Mouse (Mus musculus): ENCODE data around the gene Ubqln4. TPM values are rescaled to one million over a fixed set of nuclear protein-coding genes. Genes with fewer than 3 reads are reported as not detected.
A peak's percentile ranks its signal among the peaks of the same experiment; 100 is the strongest.

The Ubqln4 gene
- polyA plus RNA-seq, 1 experiment from 2014 or later = 73.4 TPM

DNA sequence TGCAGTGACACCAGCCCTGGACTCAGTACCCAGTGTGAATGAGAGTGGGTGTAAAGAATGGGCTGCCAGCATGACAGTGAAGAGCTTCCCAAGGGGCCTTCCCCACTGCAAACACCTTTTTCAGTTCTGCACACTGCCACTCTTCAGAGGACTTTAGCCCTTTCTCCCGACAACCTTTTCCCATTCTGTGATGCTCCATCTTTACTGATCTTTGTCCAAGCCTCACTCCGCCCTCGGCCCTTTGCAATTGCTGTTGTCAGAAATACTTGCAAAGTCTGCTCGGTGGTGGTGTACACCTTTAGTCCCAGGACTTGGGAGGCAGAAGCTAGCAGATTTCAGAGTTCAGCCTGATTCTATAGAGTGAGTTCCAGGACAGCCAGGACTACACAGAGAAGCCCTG lies 2.0 kb upstream of the Ubqln4 start:
- Histone ChIP-seq H3K36me3 (replicated peaks) (peaks cover 32% of the 10 kb centered on the region), H3K4me3 (peak overlapping the region; percentile 70), H3K27me3 (ENCODE audit: poor library complexity, severe bottlenecking) (no peaks in the 10 kb centered on the region), H3K27ac (no peak overlapping the region), H3K4me1 (peaks cover 50% of the 10 kb centered on the region), H3K9me3 (no peaks in the 10 kb centered on the region)
- DNase-seq (ENCODE audit: extremely low spot score, low spot score) = no peak
- WGBS = 92% methylated on average over 4 of the region's 4 CpGs

- H3K9me3 ChIP-seq = no peaks in the 10 kb centered on the region
- no peak for DNase-seq (ENCODE audit: extremely low spot score, low spot score)
- peaks cover 52% of the 10 kb centered on the region for H3K4me1 ChIP-seq
- H3K4me3 ChIP-seq = peak overlapping the region; percentile 70
- no peaks in the 10 kb centered on the region for H3K27me3 ChIP-seq (ENCODE audit: poor library complexity, severe bottlenecking)
- H3K27ac ChIP-seq = peak overlapping the region; percentile 97
- 24% methylated on average over 16 of the region's 16 CpGs for WGBS
- H3K36me3 ChIP-seq (replicated peaks) = peaks cover 38% of the 10 kb centered on the region
These were observed 1.4 kb upstream of the Ubqln4 start for GRCm38 (mm10) chr3:88552082-88552645.

GRCm38 (mm10) chr3:88552676-88553524 lies 658 bp upstream of the Ubqln4 start, which contains the start of gene Lamtor2:
Lamtor2 (minus strand) TSS chr3:88553074.
- Histone ChIP-seq H3K4me3 (peak within 1 kb of the TSS; percentile 70), H3K9me3 (no peaks in the 10 kb centered on the region), H3K27ac (peak within 1 kb of the TSS; percentile 97), H3K36me3 (replicated peaks) (peaks cover 45% of the 10 kb centered on the region), H3K4me1 (peaks cover 52% of the 10 kb centered on the region), H3K27me3 (ENCODE audit: poor library complexity, severe bottlenecking) (no peaks in the 10 kb centered on the region)
- DNase-seq (ENCODE audit: extremely low spot score, low spot score) = peak; percentile 98
- under 1% methylated on average over 48 of the region's 48 CpGs for WGBS

DNA sequence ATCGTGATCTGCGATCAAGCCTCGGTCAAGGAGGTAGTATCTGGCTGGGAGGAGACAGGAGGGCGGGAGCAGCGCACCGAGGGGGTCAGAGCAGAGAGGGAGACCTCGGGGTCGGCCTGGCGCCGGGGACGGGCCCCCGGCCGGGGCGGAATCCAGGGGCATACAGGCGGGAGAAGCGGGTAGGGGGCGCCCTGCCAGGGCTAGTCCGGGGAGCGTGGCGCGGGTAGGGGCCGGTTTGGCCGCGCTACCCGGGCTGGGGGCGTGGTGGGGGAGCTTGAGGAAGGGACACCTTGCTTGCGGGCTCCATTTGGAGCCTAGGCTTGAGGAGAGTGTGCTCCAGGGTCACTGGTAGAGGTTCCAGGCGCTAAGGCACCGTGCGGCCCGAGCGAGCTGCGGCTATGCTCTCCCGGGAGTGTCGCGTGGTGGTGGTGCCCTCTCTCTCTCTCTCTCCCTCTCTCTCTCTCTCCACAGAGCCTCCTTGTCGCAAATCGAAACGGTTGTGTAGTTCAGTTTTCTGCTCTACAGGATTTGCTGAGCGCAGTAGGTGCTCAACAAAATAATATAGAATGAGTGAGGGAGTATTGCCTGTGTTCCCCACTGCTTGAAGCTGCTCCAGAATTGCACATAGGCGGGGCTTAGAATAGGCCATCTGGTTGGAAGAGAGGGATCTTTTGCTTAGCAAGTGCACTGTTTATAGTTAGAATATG lies 475 bp downstream of the Ubqln4 start:
- no peaks in the 10 kb centered on the region for H3K27me3 ChIP-seq (ENCODE audit: poor library complexity, severe bottlenecking)
- peak overlapping the region; percentile 70 for H3K4me3 ChIP-seq
- peaks cover 44% of the 10 kb centered on the region for H3K4me1 ChIP-seq
- WGBS = under 1% methylated on average over 41 of the region's 41 CpGs
- H3K9me3 ChIP-seq = no peaks in the 10 kb centered on the region
- peak overlapping the region; percentile 97 for H3K27ac ChIP-seq
- H3K36me3 ChIP-seq (replicated peaks) = peaks cover 47% of the 10 kb centered on the region
- DNase-seq (ENCODE audit: extremely low spot score, low spot score) = no peak

GRCm38 (mm10) chr3:88555069-88555605 lies 1.6 kb downstream of the Ubqln4 start:
- WGBS = 87% methylated on average over 5 of the region's 5 CpGs
- Histone ChIP-seq H3K27ac (no peak overlapping the region; the same call in 1 of the 2 replicates), H3K27me3 (ENCODE audit: poor library complexity, severe bottlenecking) (no peaks in the 10 kb centered on the region), H3K36me3 (replicated peaks) (peaks cover 58% of the 10 kb centered on the region), H3K4me3 (peak overlapping the region; percentile 70), H3K9me3 (no peaks in the 10 kb centered on the region), H3K4me1 (peaks cover 44% of the 10 kb centered on the region)
- no peak for DNase-seq (ENCODE audit: extremely low spot score, low spot score)

DNA sequence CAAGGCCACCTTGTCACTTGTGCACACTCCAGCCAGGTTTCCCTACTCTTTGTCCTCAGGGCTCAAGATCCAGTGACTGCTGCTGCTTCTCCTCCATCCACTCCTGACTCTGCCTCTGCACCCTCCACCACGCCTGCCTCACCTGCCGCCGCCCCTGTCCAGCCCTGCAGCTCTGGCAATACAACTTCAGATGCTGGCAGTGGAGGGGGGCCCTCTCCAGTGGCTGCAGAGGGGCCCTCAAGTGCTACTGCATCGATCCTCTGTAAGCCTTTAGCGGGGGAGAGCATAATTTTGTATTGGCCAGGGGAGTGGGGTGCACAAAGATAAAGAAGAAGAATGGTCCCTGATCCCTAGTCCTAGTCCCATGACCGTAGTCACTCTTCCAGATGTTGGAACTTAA lies 2.2 kb downstream of the Ubqln4 start:
- H3K27ac ChIP-seq = no peak overlapping the region
- 98% methylated on average over 6 of the region's 6 CpGs for WGBS
- peaks cover 44% of the 10 kb centered on the region for H3K4me1 ChIP-seq
- H3K27me3 ChIP-seq (ENCODE audit: poor library complexity, severe bottlenecking) = no peaks in the 10 kb centered on the region
- H3K36me3 ChIP-seq (replicated peaks) = peaks cover 58% of the 10 kb centered on the region
- no peaks in the 10 kb centered on the region for H3K9me3 ChIP-seq
- peak overlapping the region; percentile 70; the same call in 1 of the 2 replicates for H3K4me3 ChIP-seq
- DNase-seq (ENCODE audit: extremely low spot score, low spot score) = no peak

DNA sequence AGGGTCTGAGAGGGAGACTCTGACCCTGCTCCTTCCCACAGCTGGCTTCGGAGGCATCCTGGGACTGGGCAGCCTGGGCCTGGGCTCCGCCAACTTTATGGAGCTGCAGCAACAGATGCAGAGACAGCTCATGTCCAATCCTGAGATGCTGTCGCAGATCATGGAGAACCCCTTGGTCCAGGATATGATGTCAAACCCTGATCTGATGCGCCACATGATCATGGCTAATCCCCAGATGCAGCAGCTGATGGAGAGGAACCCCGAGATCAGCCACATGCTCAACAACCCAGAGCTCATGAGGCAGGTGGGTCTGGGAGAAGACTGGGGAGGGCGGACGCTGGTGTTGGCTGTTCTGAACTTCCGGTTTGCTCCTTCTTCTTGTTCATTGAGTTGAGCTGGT lies 3.1 kb downstream of the Ubqln4 start:
- 95% methylated on average over 8 of the region's 8 CpGs for WGBS
- peaks cover 67% of the 10 kb centered on the region for H3K36me3 ChIP-seq (replicated peaks)

GRCm38 (mm10) chr3:88559596-88559995 lies 6.0 kb downstream of the Ubqln4 start:
- no peaks in the 10 kb centered on the region for H3K9me3 ChIP-seq
- H3K36me3 ChIP-seq (replicated peaks) = peaks cover 97% of the 10 kb centered on the region
- H3K27me3 ChIP-seq (ENCODE audit: poor library complexity, severe bottlenecking) = no peaks in the 10 kb centered on the region
- H3K4me3 ChIP-seq = no peak overlapping the region
- H3K4me1 ChIP-seq = peaks cover 19% of the 10 kb centered on the region
- no peak for DNase-seq (ENCODE audit: extremely low spot score, low spot score)
- 96% methylated on average over 9 of the region's 9 CpGs for WGBS
- H3K27ac ChIP-seq = no peak overlapping the region

More for the DNA sequence above, 3.1 kb downstream of the Ubqln4 start:
- no peak for DNase-seq (ENCODE audit: extremely low spot score, low spot score)
- H3K4me1 ChIP-seq = peaks cover 37% of the 10 kb centered on the region
- H3K27me3 ChIP-seq (ENCODE audit: poor library complexity, severe bottlenecking) = no peaks in the 10 kb centered on the region
- no peak overlapping the region for H3K4me3 ChIP-seq
- no peaks in the 10 kb centered on the region for H3K9me3 ChIP-seq
- no peak overlapping the region for H3K27ac ChIP-seq

- Histone ChIP-seq H3K9me3 (no peaks in the 10 kb centered on the region), H3K27ac (no peak overlapping the region), H3K27me3 (ENCODE audit: poor library complexity, severe bottlenecking) (no peaks in the 10 kb centered on the region), H3K36me3 (replicated peaks) (peaks cover 100% of the 10 kb centered on the region), H3K4me3 (no peak overlapping the region), H3K4me1 (0 out of 2 replicates have a peak, but pooled peaks cover 2% of the 10 kb centered on the region)
- 81% methylated on average over 4 of the region's 4 CpGs for WGBS
- DNase-seq (ENCODE audit: extremely low spot score, low spot score) = no peak
These were observed 8.4 kb downstream of the Ubqln4 start for GRCm38 (mm10) chr3:88561989-88562388.

GRCm38 (mm10) chr3:88563442-88563841 lies 9.9 kb downstream of the Ubqln4 start:
- no peaks in the 10 kb centered on the region for H3K9me3 ChIP-seq
- DNase-seq (ENCODE audit: extremely low spot score, low spot score) = no peak
- 0 out of 2 replicates have a peak, but pooled peaks cover 2% of the 10 kb centered on the region for H3K4me1 ChIP-seq
- H3K27me3 ChIP-seq (ENCODE audit: poor library complexity, severe bottlenecking) = no peaks in the 10 kb centered on the region
- H3K27ac ChIP-seq = no peak overlapping the region
- no peak overlapping the region for H3K4me3 ChIP-seq
- peaks cover 100% of the 10 kb centered on the region for H3K36me3 ChIP-seq (replicated peaks)
- 82% methylated on average over 4 of the region's 4 CpGs for WGBS

DNA sequence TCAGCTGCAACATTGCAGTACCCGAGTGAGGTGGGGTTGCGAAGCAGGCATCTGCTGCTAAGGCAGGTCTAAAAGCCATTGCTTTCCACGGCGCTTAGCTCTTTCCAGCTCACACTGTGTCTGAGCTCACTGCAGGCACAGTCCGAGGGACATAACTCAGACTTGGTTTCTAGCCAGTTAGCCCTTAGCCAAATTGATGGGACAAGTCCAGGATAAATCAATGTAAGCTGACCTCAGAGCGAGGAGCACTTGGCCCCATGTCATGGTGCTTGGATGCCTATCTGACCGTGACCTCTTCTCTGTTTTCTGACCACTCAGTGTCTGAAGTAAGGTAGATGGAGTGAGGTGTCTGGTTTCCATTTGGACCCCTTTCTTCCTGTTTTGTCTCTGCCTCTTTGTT lies 10.4 kb downstream of the Ubqln4 start:
- peaks cover 100% of the 10 kb centered on the region for H3K36me3 ChIP-seq (replicated peaks)
- no peak for DNase-seq (ENCODE audit: extremely low spot score, low spot score)
- 0 out of 2 replicates have a peak, but pooled peaks cover 2% of the 10 kb centered on the region for H3K4me1 ChIP-seq
- WGBS = 95% methylated on average over 7 of the region's 7 CpGs
- no peak overlapping the region for H3K27ac ChIP-seq
- no peaks in the 10 kb centered on the region for H3K27me3 ChIP-seq (ENCODE audit: poor library complexity, severe bottlenecking)
- H3K9me3 ChIP-seq = no peaks in the 10 kb centered on the region
- no peak overlapping the region for H3K4me3 ChIP-seq

DNA sequence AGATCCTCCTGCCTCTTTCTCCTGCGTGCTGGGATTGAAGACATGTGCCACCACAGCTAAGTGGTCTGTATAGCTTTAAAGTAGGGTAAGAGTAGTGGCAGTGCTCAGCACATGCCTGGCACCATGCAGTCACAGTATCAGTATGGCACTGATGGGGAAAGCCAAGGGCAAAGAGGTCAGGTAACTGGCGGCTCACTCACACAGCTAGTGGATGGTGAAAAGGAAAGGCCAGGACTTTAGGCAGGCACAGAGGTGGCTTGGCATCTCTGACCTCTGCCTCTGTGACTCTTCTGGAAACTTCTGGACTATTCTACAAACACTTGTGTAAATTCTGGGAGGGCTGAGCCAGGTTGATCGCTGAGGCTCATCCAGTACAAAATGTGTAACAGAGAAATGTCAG lies 12.6 kb downstream of the Ubqln4 start:
- peaks cover 99% of the 10 kb centered on the region for H3K36me3 ChIP-seq (replicated peaks)
- 93% methylated on average over 3 of the region's 3 CpGs for WGBS

More for the DNA sequence above, 12.6 kb downstream of the Ubqln4 start:
- Histone ChIP-seq H3K9me3 (no peaks in the 10 kb centered on the region), H3K27ac (no peak overlapping the region), H3K4me1 (0 out of 2 replicates have a peak, but pooled peaks cover 2% of the 10 kb centered on the region), H3K27me3 (ENCODE audit: poor library complexity, severe bottlenecking) (no peaks in the 10 kb centered on the region), H3K4me3 (no peak overlapping the region)
- DNase-seq (ENCODE audit: extremely low spot score, low spot score) = no peak

Measured in forebrain, embryonic 10.5 days (tissue).